Mouse (Mus musculus) cerebellum, adult 2 months (tissue): ENCODE data around the gene Atp11c. TPM values are rescaled to one million over a fixed set of nuclear protein-coding genes. Genes with fewer than 3 reads are reported as not detected.
A peak's percentile ranks its signal among the peaks of the same experiment; 100 is the strongest.

Experiments
- DNase-seq, 2 experiments: peaks; one replicate each; pipeline ENCODE4 v3.0.0; 2021
- H3K27ac ChIP-seq: fragments of 200-500 bp; 2 replicates; pipeline ENCODE4 v1.5.1; 2012; ENCODE audit warnings: low read length, control low read depth, inconsistent platforms; ENCODE audit not compliant: insufficient read depth
- H3K27me3 ChIP-seq: fragments of 200-500 bp; 2 replicates; pipeline ENCODE4 v1.6.1; 2012; ENCODE audit warnings: inconsistent platforms, mild to moderate bottlenecking, low read length, moderate library complexity; ENCODE audit not compliant: control insufficient read depth, insufficient read depth
- H3K4me1 ChIP-seq: fragments of 200-500 bp; 2 replicates; pipeline ENCODE4 v1.6.1; 2011; ENCODE audit warnings: low read length; ENCODE audit not compliant: control insufficient read depth, insufficient read depth
- H3K4me3 ChIP-seq: fragments of 200-500 bp; replicated peaks from 2 replicates; pipeline ENCODE3; 2011; ENCODE audit warnings: mild to moderate bottlenecking, low read depth, low read length, control low read depth; ENCODE audit not compliant: insufficient read depth
- CTCF ChIP-seq: fragments of 200-500 bp; IDR thresholded peaks from 2 replicates; pipeline ENCODE4 v1.5.1; 2011; ENCODE audit warnings: low read depth, mild to moderate bottlenecking, control low read depth, low read length, moderate library complexity, borderline replicate concordance; ENCODE audit not compliant: insufficient read depth
- POLR2A ChIP-seq: fragments of 200-500 bp; IDR thresholded peaks from 2 replicates; pipeline ENCODE4 v1.6.1; 2011; ENCODE audit warnings: low read length, control low read depth, borderline replicate concordance; ENCODE audit not compliant: insufficient read depth
- WGBS: fragments of 180-500 bp; shearing (Covaris S2); methylation state at CpG from one replicate; pipeline ENCODE4 v1.1.7; 2018; 5-methylcytosine and 5-hydroxymethylcytosine counted together
- polyA plus RNA-seq: library from polyadenylated mRNA; depleted of rRNA; stranded (reverse); fragments of >200 nt; gene quantifications from 2 replicates; pipeline ENCODE4 v1.2.3, GENCODE M21; 2012

The Atp11c gene
- polyA plus RNA-seq, 1 experiment, result 9.3 TPM

DNA sequence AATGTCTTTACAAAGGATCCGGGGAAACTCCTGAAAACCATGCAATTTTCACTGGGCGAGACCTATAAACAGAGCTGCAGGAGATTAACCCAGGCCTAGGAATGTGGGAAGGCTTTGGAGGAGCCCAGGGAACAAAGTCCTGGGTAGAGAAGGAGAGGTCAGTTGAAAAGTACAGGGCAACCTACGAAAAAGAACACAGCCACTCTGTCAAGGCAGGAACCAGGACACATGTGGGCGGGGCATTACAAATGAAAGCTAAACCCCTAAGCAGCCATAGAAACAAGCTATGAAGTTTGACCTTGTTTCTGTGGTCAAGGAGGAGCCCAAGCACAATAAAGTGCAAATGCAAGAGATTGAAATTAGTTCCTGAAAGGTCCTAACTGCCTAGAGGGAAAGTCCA lies 186.8 kb downstream of the Atp11c start:
- Histone ChIP-seq H3K4me1 (no peaks in the 10 kb centered on the region), H3K4me3 (no peak overlapping the region), H3K27ac (no peak overlapping the region), H3K27me3 (no peaks in the 10 kb centered on the region)
- no peak for TF ChIP-seq CTCF
- TF ChIP-seq POLR2A, result no peak
- no peak for DNase-seq
- WGBS, result 85% methylated on average over 4 of the region's 4 CpGs

DNA sequence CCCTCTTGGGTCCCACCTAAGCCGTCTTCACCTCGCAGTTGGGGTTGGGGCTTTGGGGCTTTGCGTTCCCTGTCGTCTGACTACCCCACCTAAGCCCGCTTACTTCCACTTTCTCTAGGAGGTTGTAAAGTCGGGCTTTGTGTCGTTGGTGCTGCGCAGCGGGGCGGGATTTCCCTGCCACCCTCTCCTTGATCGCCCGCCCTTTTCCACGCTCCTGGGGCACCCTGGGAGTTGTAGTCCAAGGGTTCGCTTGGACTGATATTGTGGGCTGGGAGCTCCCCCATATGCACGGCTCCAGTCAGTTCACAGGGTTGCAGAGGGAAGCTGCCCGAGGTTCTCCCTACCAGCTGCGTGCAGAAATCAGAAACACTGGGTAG lies 187.8 kb downstream of the Atp11c start:
- TF ChIP-seq POLR2A (peak; percentile 30; the same call in 1 of the 2 replicates), CTCF (peak; percentile 71)
- H3K4me3 ChIP-seq, result peak overlapping the region; percentile 94
- WGBS, result 4% methylated on average over 17 of the region's 17 CpGs
- peak; percentile 87 to 89 for DNase-seq
- no peaks in the 10 kb centered on the region for H3K27me3 ChIP-seq
- H3K27ac ChIP-seq, result peak overlapping the region; percentile 91
- no peaks in the 10 kb centered on the region for H3K4me1 ChIP-seq

DNA sequence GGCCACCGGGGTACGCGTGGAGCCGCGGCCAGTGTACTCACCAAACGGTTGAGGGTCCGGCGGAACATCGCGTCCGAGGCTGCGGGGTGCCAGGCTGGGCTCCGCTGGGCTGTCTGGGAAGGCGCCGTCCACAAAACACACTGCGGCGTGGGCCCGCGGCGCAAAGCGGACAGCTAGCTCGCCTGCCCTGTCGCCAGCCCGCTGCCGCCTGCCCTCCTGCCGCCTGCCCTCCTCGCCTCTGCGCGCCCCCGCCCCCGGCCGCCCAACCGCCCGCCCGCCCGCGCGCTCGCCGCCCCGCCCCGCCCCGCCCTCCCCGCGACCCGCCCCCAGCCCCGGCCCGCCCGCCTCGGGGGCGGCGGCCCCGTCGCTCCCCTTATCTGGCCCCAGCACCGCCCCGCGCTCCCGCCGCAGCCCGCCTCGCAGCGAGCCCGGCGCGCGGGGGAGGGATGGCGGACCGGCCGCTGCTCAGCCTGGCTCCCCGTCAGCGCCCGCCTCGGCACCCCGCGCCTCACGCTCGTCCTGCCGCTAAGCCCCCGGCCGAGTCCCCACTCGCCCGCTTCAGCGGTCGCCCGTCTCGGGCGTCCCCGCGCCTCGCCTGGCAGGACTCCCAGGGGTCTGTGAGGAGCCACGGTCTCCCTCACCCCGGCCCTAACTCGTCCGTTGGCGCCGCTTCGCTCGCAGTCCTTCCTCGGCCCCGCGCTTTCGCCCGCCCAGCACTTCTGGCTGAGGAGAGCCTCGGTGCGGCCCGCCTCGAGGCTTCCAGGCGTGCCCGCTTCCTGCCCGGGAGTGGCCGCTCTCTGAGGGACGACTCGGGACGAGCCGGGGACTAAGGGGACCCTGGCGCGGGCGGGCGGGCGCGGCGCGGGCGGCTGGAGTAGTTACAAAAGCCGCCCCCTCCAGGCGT lies 188.5 kb downstream of the Atp11c start:
- H3K27ac ChIP-seq, result peak overlapping the region; percentile 91
- WGBS, result 14% methylated on average over 75 of the region's 126 CpGs
- peak overlapping the region; percentile 94 for H3K4me3 ChIP-seq
- no peak for TF ChIP-seq CTCF
- TF ChIP-seq POLR2A, result 0 out of 2 replicates have a peak, but pooled peaks have one; percentile 37
- H3K27me3 ChIP-seq, result no peaks in the 10 kb centered on the region
- no peaks in the 10 kb centered on the region for H3K4me1 ChIP-seq
- DNase-seq, result peak; percentile 68 to 69

DNA sequence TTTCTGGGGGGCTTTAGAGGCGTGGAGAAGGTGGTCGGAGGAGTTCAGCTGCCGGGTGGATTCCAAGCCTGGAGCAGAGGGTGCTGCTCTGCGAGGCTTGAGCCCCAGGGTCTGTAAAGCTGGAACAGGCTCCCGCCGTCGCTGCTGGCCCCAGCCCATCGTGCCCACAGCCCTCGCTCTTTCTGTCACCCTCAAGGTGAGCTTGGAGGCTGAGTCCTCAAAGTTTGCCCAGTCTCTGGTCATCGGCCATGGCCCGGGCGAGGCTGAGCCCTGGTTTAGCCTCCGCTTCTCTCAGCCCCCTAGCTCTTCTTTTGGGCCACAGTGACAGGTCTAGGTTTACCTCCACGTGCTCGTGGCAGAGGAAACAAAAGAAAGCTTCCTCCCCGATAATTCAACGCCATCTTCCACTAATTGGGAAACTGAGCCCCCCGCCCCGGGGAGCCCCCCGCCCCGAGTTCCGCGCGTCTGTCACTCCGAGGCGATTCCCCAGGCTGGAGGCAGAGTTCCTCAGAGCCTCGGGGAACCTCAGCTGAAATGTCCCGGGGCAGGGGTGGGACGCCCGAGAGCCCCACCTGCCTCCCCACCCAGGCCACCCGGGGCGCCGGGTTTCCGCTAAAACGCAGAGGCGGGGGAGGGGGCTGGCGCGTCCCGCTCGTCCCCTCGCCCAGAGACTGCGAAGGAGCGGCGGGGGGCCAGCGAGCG lies 189.3 kb downstream of the Atp11c start:
- H3K4me1 ChIP-seq, result no peaks in the 10 kb centered on the region
- 13% methylated on average over 31 of the region's 46 CpGs for WGBS
- H3K27me3 ChIP-seq, result no peaks in the 10 kb centered on the region
- peak overlapping the region; percentile 92 for H3K4me3 ChIP-seq
- peak; percentile 29 to 35 for DNase-seq
- TF ChIP-seq POLR2A (no peak), CTCF (no peak)
- H3K27ac ChIP-seq, result peak overlapping the region; percentile 84; the same call in 1 of the 2 replicates

DNA sequence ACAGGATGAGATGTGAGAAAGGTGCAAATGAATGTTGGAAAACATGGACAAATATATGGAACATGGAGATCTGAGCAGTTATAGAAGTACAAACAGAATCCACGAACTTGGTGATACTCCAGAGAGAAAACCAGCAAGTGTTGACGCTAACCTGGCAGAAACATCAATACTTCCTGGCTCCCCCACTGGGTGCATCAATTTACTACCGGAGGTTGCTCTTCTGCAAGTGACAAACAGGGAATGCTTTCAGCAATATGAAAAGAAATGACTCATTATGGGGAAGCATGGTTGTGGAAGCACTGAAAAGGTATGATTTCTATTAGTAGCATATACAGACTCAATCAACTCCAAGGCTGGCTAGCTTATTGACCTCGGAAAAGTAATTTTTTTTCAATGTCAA lies 198.2 kb downstream of the Atp11c start:
- DNase-seq, result peak; percentile 38 to 76
- no peaks in the 10 kb centered on the region for H3K4me1 ChIP-seq
- TF ChIP-seq CTCF (no peak), POLR2A (no peak)
- no peak overlapping the region for H3K27ac ChIP-seq
- no peaks in the 10 kb centered on the region for H3K27me3 ChIP-seq
- WGBS, result 16% methylated on average over 4 of the region's 4 CpGs
- H3K4me3 ChIP-seq, result no peak overlapping the region

DNA sequence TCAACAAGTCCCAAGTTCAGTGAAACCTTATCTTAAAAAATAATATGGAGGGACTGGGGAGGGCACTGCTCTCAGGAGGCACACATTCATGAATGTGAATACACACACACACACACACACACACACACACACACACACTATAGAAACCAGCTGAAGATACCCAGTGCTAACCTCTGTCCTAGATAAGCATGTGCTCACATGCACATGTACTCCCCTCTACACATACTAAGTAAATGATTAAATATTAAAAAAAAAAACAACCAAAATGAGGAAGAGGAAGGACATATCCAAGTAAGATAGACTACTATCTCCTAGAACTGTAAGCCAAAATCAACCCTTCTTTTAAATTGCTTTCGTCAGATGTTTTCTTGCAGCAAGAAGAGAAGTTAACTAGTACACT lies 205.6 kb downstream of the Atp11c start:
- DNase-seq, result no peak
- no peaks in the 10 kb centered on the region for H3K4me1 ChIP-seq
- no peaks in the 10 kb centered on the region for H3K27me3 ChIP-seq
- TF ChIP-seq CTCF, result no peak
- TF ChIP-seq POLR2A, result no peak
- 97% methylated on average over 1 of the region's 1 CpGs for WGBS
- H3K27ac ChIP-seq, result no peak overlapping the region
- no peak overlapping the region for H3K4me3 ChIP-seq

DNA sequence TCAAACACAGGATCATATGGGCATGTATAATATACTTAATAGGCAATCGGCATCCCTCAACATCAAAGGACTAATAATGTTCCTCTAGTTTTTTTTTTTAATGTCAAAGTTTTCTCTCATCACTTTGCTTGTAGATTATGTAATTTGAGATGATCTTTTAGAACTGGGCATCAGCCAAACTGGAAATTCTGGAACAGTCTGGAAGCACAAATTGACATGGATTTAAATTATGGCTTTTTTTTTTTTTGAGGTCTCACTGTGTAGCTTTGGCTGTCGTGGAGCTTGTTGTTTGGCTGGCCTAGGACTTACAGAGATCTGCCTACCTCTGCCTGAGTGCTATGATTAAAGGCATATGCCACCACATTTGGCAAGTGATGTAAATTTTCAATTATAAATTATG lies 210.8 kb downstream of the Atp11c start:
- Histone ChIP-seq H3K4me1 (no peaks in the 10 kb centered on the region), H3K27ac (no peak overlapping the region), H3K27me3 (no peaks in the 10 kb centered on the region), H3K4me3 (no peak overlapping the region)
- no peak for TF ChIP-seq POLR2A
- no peak for TF ChIP-seq CTCF
- no peak for DNase-seq
- WGBS, result 38% methylated on average over 2 of the region's 2 CpGs

DNA sequence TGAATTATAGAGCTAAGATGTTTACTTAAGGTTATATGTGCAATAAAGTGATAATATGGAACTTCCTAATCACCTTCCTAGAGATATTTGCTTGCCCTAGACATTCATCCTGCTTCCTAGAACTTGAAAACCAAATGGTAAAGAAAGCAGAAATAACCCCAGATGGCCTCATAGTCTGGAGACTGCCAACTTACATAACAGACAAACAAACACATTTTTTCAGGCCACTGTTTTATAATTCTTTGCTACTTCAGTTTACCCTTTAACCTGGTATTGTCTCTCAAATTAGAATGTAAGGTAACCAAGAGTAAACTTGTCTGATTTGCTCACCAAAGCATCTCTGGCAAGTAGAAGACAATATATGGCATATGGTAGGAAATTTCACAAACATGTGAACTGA lies 212.1 kb downstream of the Atp11c start:
- Histone ChIP-seq H3K27me3 (no peaks in the 10 kb centered on the region), H3K4me3 (no peak overlapping the region), H3K27ac (no peak overlapping the region), H3K4me1 (no peaks in the 10 kb centered on the region)
- no peak for DNase-seq
- TF ChIP-seq POLR2A (no peak), CTCF (no peak)
